Mouse (Mus musculus): ENCODE results near the gene Gphb5. TPM values are rescaled to one million over a fixed set of nuclear protein-coding genes. Genes with fewer than 3 reads are reported as not detected.

Gene Gphb5
- polyA plus RNA-seq, 1 experiment, result not detected

DNA sequence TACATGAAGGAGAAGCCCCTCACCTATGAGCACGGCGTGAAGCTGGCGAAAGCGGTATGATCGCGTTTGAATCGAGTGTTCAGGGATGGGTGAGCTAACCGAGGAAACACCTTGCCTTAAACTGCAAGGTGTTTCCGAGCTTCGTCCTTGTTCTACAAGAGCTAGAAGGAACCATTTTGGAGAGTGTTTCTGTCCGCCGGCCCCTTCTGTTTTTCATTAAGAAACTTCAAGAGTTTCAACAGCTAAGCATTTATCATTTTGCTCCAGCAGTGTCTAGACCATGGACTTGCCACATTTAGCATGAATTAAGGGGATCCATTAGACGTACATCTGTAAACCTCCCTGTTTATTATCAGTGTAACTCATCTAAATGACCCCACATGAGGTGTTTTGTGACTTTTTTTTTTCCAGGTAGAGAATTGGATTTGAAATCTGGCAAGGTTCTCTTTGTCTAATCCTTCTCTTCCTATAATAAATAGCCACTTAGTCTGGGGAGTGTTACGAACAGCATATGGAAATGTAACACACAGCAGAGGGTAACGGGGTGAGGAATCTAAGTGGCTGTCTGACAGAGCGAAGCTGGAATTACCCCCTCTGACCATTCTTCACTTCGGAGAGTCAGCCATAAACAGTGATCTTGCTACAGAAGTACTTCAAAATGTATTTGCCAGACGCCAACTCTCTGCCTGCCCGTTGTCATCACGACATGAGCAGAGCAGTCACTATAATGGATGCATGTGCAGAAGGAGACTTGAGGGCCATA, 22.4 kb downstream of the Gphb5 start:
- no peaks in the 10 kb centered on the region for H3K27me3 ChIP-seq (ENCODE audit: control insufficient read depth, insufficient read depth, low read length)
- H3K4me3 ChIP-seq (ENCODE audit: low read depth, low read length), result no peak overlapping the region
- no peaks in the 10 kb centered on the region for H3K36me3 ChIP-seq (ENCODE audit: control insufficient read depth, insufficient read depth, low read length)
- WGBS, result 84% methylated on average over 20 of the region's 20 CpGs
- TF ChIP-seq POLR2A (IDR thresholded peaks at IDR 0.05; ENCODE audit: low read depth, low read length) (no peak), CTCF (IDR thresholded peaks at IDR 0.05; ENCODE audit: extremely low read depth, insufficient read length, insufficient replicate concordance, low read depth, low read length) (no peak)
- H3K27ac ChIP-seq (ENCODE audit: insufficient read depth, low read depth, low read length), result no peak overlapping the region
- H3K4me1 ChIP-seq (ENCODE audit: control insufficient read depth, insufficient read depth, insufficient read length, low read length), result no peaks in the 10 kb centered on the region

DNA sequence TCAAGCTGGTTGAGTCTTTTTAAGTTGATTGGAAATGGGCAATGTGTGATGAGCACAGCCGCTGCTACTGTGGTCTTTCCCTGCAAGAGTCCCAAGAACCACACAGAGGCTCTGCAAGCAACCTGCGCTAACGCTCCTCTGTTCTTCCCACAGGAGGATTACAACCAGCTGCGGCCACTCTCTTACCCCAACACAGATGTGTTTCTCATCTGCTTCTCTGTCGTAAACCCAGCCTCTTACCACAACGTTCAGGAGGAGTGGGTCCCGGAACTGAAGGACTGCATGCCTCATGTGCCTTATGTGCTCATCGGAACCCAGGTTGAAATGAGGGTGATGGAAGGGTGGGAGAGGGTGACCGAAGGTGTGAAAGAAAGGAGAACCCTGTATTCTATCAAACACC, 25.1 kb downstream of the Gphb5 start:
- WGBS, result 80% methylated on average over 9 of the region's 9 CpGs
- no peaks in the 10 kb centered on the region for H3K27me3 ChIP-seq (ENCODE audit: control insufficient read depth, insufficient read depth, low read length)
- no peak overlapping the region for H3K27ac ChIP-seq (ENCODE audit: insufficient read depth, low read depth, low read length)
- H3K4me3 ChIP-seq (ENCODE audit: low read depth, low read length), result no peak overlapping the region
- no peaks in the 10 kb centered on the region for H3K36me3 ChIP-seq (ENCODE audit: control insufficient read depth, insufficient read depth, low read length)
- TF ChIP-seq POLR2A (IDR thresholded peaks at IDR 0.05; ENCODE audit: low read depth, low read length) (no peak), CTCF (IDR thresholded peaks at IDR 0.05; ENCODE audit: extremely low read depth, insufficient read length, insufficient replicate concordance, low read depth, low read length) (no peak)
- H3K4me1 ChIP-seq (ENCODE audit: control insufficient read depth, insufficient read depth, insufficient read length, low read length), result no peaks in the 10 kb centered on the region

GRCm38 (mm10) chr12:75389308-75390135, 27.1 kb downstream of the Gphb5 start:
- Histone ChIP-seq H3K27me3 (ENCODE audit: control insufficient read depth, insufficient read depth, low read length) (no peaks in the 10 kb centered on the region), H3K4me1 (ENCODE audit: control insufficient read depth, insufficient read depth, insufficient read length, low read length) (no peaks in the 10 kb centered on the region), H3K36me3 (ENCODE audit: control insufficient read depth, insufficient read depth, low read length) (no peaks in the 10 kb centered on the region), H3K4me3 (ENCODE audit: low read depth, low read length) (no peak overlapping the region), H3K27ac (ENCODE audit: insufficient read depth, low read depth, low read length) (no peak overlapping the region)
- TF ChIP-seq POLR2A (IDR thresholded peaks at IDR 0.05; ENCODE audit: low read depth, low read length) (no peak), CTCF (IDR thresholded peaks at IDR 0.05; ENCODE audit: extremely low read depth, insufficient read length, insufficient replicate concordance, low read depth, low read length) (no peak)
- WGBS, result 39% methylated on average over 20 of the region's 20 CpGs

DNA sequence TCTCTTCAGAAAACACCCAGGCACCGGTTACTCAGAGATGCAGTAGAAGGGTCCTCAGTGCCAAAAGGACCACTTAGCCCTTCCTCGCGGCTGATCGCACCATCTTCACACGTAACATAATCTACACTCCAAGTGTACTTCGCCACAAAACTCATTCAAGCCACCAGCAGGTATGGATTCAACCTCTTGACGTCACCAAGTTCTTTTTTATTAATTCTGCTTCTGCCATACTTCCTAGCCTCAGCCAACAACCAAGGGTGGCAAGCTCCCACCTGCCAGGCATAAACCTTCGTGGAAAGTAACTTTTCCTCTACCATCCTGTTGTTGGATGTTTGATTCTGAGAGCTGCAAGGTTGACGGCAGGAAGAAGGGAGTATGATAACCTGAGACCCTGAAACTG, 28.1 kb downstream of the Gphb5 start:
- WGBS, result 90% methylated on average over 9 of the region's 9 CpGs
- H3K27me3 ChIP-seq (ENCODE audit: control insufficient read depth, insufficient read depth, low read length), result no peaks in the 10 kb centered on the region
- no peak overlapping the region for H3K27ac ChIP-seq (ENCODE audit: insufficient read depth, low read depth, low read length)
- no peak for TF ChIP-seq POLR2A (IDR thresholded peaks at IDR 0.05; ENCODE audit: low read depth, low read length)
- no peak for TF ChIP-seq CTCF (IDR thresholded peaks at IDR 0.05; ENCODE audit: extremely low read depth, insufficient read length, insufficient replicate concordance, low read depth, low read length)
- H3K4me1 ChIP-seq (ENCODE audit: control insufficient read depth, insufficient read depth, insufficient read length, low read length), result no peaks in the 10 kb centered on the region
- H3K36me3 ChIP-seq (ENCODE audit: control insufficient read depth, insufficient read depth, low read length), result no peaks in the 10 kb centered on the region
- no peak overlapping the region for H3K4me3 ChIP-seq (ENCODE audit: low read depth, low read length)

DNA sequence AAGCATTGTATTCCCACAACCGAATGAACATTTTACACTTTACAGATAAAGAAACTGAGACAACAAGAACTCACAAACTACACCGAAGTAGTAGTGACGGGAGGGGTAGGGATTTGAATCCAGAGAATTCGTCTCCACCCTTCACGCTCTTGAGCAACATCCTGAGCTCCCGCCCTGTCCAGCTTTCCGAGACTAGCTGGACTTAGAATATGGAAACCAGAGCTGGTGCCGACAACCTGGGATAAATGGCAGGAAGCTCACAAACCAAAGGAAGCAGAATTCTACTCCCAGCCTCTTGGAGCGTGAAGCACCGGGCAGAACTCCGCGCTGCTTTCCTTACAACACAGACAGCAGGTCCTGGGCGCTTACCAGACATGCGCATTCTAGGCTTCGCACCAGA, 28.7 kb downstream of the Gphb5 start:
- no peaks in the 10 kb centered on the region for H3K36me3 ChIP-seq (ENCODE audit: control insufficient read depth, insufficient read depth, low read length)
- H3K27me3 ChIP-seq (ENCODE audit: control insufficient read depth, insufficient read depth, low read length), result no peaks in the 10 kb centered on the region
- H3K4me3 ChIP-seq (ENCODE audit: low read depth, low read length), result no peak overlapping the region
- WGBS, result 80% methylated on average over 15 of the region's 15 CpGs
- TF ChIP-seq CTCF (IDR thresholded peaks at IDR 0.05; ENCODE audit: extremely low read depth, insufficient read length, insufficient replicate concordance, low read depth, low read length) (no peak), POLR2A (IDR thresholded peaks at IDR 0.05; ENCODE audit: low read depth, low read length) (no peak)
- no peak overlapping the region for H3K27ac ChIP-seq (ENCODE audit: insufficient read depth, low read depth, low read length)
- no peaks in the 10 kb centered on the region for H3K4me1 ChIP-seq (ENCODE audit: control insufficient read depth, insufficient read depth, insufficient read length, low read length)

- no peaks in the 10 kb centered on the region for H3K36me3 ChIP-seq (ENCODE audit: control insufficient read depth, insufficient read depth, low read length)
- H3K27me3 ChIP-seq (ENCODE audit: control insufficient read depth, insufficient read depth, low read length), result no peaks in the 10 kb centered on the region
- no peaks in the 10 kb centered on the region for H3K4me1 ChIP-seq (ENCODE audit: control insufficient read depth, insufficient read depth, insufficient read length, low read length)
- no peak for TF ChIP-seq CTCF (IDR thresholded peaks at IDR 0.05; ENCODE audit: extremely low read depth, insufficient read length, insufficient replicate concordance, low read depth, low read length)
- TF ChIP-seq POLR2A (IDR thresholded peaks at IDR 0.05; ENCODE audit: low read depth, low read length), result no peak
- 71% methylated on average over 8 of the region's 8 CpGs for WGBS
- no peak overlapping the region for H3K27ac ChIP-seq (ENCODE audit: insufficient read depth, low read depth, low read length)
- no peak overlapping the region for H3K4me3 ChIP-seq (ENCODE audit: low read depth, low read length)
Observed at GRCm38 (mm10) chr12:75387156-75387555, 29.4 kb downstream of the Gphb5 start.

DNA sequence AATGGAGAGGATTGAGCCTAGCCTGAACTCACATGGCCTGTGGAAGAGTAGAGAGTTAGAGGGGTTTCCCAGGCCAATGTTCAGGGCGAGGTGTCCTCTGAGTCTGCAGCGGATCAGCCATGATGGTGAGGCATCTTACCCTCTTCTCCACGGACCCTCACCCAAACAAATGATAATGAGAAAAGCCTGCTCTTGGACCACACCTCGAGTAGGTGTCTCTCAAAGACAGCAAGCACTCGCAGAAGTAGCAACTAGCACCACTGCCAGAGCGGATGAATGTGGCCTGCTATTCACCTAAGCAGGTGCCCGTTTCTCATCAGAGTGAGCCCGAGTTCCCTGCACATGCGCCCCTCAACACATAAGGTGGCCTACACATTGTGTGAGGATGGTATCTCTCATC, 29.9 kb downstream of the Gphb5 start:
- no peak overlapping the region for H3K4me3 ChIP-seq (ENCODE audit: low read depth, low read length)
- no peak overlapping the region for H3K27ac ChIP-seq (ENCODE audit: insufficient read depth, low read depth, low read length)
- H3K4me1 ChIP-seq (ENCODE audit: control insufficient read depth, insufficient read depth, insufficient read length, low read length), result no peaks in the 10 kb centered on the region
- TF ChIP-seq POLR2A (IDR thresholded peaks at IDR 0.05; ENCODE audit: low read depth, low read length) (no peak), CTCF (IDR thresholded peaks at IDR 0.05; ENCODE audit: extremely low read depth, insufficient read length, insufficient replicate concordance, low read depth, low read length) (no peak)
- H3K27me3 ChIP-seq (ENCODE audit: control insufficient read depth, insufficient read depth, low read length), result no peaks in the 10 kb centered on the region
- 84% methylated on average over 9 of the region's 9 CpGs for WGBS
- no peaks in the 10 kb centered on the region for H3K36me3 ChIP-seq (ENCODE audit: control insufficient read depth, insufficient read depth, low read length)
